9 mouse cellular contexts compared by ENCODE assay signal in the genomic region with DNA sequence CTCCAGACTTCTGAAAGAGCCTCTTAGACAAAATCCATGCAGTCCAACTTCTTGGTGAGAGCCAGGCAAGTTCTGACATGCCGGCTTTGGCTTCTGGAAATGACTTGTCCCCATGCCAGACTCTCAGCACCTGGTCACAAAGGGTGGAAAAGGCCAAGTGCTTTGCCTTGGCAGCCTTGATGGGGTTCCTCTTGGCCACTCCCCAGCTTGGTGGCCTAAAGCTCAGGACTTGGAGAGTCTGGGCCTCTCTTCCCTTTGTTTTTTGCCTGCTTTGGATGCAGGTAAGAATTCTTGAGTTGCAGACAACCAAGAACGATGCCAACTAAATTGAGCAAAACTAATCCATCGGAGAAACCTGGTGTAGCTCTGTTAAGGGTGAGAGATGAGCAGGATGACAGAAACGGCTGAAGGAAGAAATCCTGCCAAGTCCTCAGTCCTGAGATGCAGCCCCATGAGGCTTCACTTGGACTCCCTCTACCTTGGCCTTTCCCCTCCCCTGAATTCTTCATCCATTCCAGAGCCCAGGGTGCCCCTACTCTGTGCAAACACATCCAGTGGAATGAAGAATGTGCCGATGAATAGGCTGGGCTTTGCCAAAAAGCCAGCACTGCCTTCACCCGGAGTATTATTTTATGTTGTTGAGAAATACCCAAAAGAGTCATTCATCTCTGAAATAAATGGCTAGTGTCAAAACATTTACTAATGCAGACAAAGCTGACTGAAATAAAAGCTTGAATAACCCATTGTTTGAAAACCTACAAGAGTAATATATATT.
DNase-seq lines count a peak whose midpoint lies in the region; ATAC-seq and TF ChIP-seq lines count a peak whose summit lies in the region.
"Had no signal": no experiment of that assay in that cellular context is flagged by ENCODE, and none has a peak within 500 bp of the region (broad histone marks: within the 10 kb centered on the region; RNA-seq: fewer than 3 reads in every experiment).

No protein-coding gene starts in this region.

- no peak overlapping the region for H3K27ac ChIP-seq in heart, adult 2 months
- no peak overlapping the region for H3K27ac ChIP-seq in forebrain, embryonic 15.5 days (replicated peaks)
- H3K27ac ChIP-seq: midbrain, embryonic 15.5 days had no signal

- ATAC-seq in forebrain, embryonic 15.5 days (replicated peaks) = no peak
- ATAC-seq: midbrain, embryonic 15.5 days had no signal

- WGBS in heart, adult 2 months = 56% methylated on average over 6 of the region's 6 CpGs
- 34% methylated on average over 6 of the region's 6 CpGs for WGBS in lung, adult 2 months
- 42% methylated on average over 6 of the region's 6 CpGs for WGBS in forebrain, embryonic 15.5 days

- H3K9ac ChIP-seq in heart, adult 2 months (ENCODE audit: low read depth, low read length) = no peak overlapping the region
- H3K9ac ChIP-seq in forebrain, embryonic 15.5 days (replicated peaks) = no peak overlapping the region
- H3K9ac ChIP-seq: midbrain, embryonic 15.5 days had no signal

- no peak for TF ChIP-seq CTCF in heart, adult 2 months (IDR thresholded peaks at IDR 0.05)
- no peak for TF ChIP-seq CTCF in lung, adult 2 months (IDR thresholded peaks at IDR 0.05; ENCODE audit: insufficient read depth, low read length)

- H3K4me2 ChIP-seq in forebrain, embryonic 15.5 days (replicated peaks) = no peak overlapping the region
- H3K4me2 ChIP-seq: midbrain, embryonic 15.5 days had no signal

- H3K4me3 ChIP-seq in heart, adult 2 months = no peak overlapping the region
- H3K4me3 ChIP-seq in lung, adult 2 months (replicated peaks; ENCODE audit: extremely low read depth, low read depth, low read length) = no peak overlapping the region
- no peak overlapping the region for H3K4me3 ChIP-seq in forebrain, embryonic 15.5 days
- H3K4me3 ChIP-seq: midbrain, embryonic 15.5 days had no signal

- TF ChIP-seq EP300 in heart, adult 2 months (IDR thresholded peaks at IDR 0.05; ENCODE audit: insufficient read depth, low read depth, low read length) = no peak

- intact Hi-C loops in heart, adult 2 months (cut with DNase I) = no loop called here
- intact Hi-C loops in heart, postnatal 25 days (cut with DNase I) = loop anchor here (10.0 kb wide), 1 partner anchor 605 kb away; no protein-coding TSS in a partner anchor

- TF ChIP-seq POLR2A in heart, adult 2 months (IDR thresholded peaks at IDR 0.05; ENCODE audit: insufficient read depth, low read depth, low read length) = no peak
- TF ChIP-seq POLR2A in lung, adult 2 months (IDR thresholded peaks at IDR 0.05; ENCODE audit: borderline replicate concordance, extremely low read depth, low read depth, low read length) = no peak

- no peaks in the 10 kb centered on the region for H3K27me3 ChIP-seq in heart, adult 2 months (ENCODE audit: control insufficient read depth, insufficient read depth, low read length)
- H3K27me3 ChIP-seq in forebrain, embryonic 15.5 days = peaks cover 40% of the 10 kb centered on the region

- H3K79me2 ChIP-seq in heart, adult 2 months (replicated peaks; ENCODE audit: control insufficient read depth, insufficient read depth, low read length) = no peaks in the 10 kb centered on the region

- no peaks in the 10 kb centered on the region for H3K9me3 ChIP-seq in forebrain, embryonic 15.5 days
- H3K9me3 ChIP-seq: midbrain, embryonic 15.5 days had no signal

- DNase-seq in heart, adult 2 months = peak; percentile 13 to 25
- no peak for DNase-seq in heart, postnatal 25 days (ENCODE audit: low spot score)
- peak; percentile 20 for DNase-seq in ovary, adult 18-20 months (ENCODE audit: low spot score)
- no peak for DNase-seq in ovary, postnatal 10 days (ENCODE audit: low spot score)
- peak; percentile 59 for DNase-seq in lung, adult 2 months
- no peak for DNase-seq in thymus, adult 18-20 months
- no peak for DNase-seq in frontal cortex, postnatal 10 days (ENCODE audit: low spot score in 2 of 2)

- no peaks in the 10 kb centered on the region; the same call in 1 of the 2 replicates for H3K4me1 ChIP-seq in heart, adult 2 months (ENCODE audit: control insufficient read depth, insufficient read depth, low read length)
- no peaks in the 10 kb centered on the region; the same call in 1 of the 2 replicates for H3K4me1 ChIP-seq in lung, adult 2 months (ENCODE audit: control insufficient read depth, insufficient read depth, low read length)
- peaks cover 22% of the 10 kb centered on the region for H3K4me1 ChIP-seq in forebrain, embryonic 15.5 days

- H3K36me3 ChIP-seq in heart, adult 2 months (ENCODE audit: control insufficient read depth, insufficient read depth, low read length) = no peaks in the 10 kb centered on the region
- H3K36me3 ChIP-seq in forebrain, embryonic 15.5 days = no peaks in the 10 kb centered on the region
- H3K36me3 ChIP-seq: midbrain, embryonic 15.5 days had no signal

Comparison
In these comparisons a context has a peak if more than half of its experiments do, and no peak if none do; other contexts are left out.
1. DNase-seq: peak in heart, adult 2 months (2 of 2), ovary, adult 18-20 months (single experiment) and lung, adult 2 months (single experiment); none in heart, postnatal 25 days (single experiment), ovary, postnatal 10 days (single experiment), thymus, adult 18-20 months (0 of 2) and frontal cortex, postnatal 10 days (0 of 2).